Mouse (Mus musculus): ENCODE measurements around the gene Vcl.

DNA sequence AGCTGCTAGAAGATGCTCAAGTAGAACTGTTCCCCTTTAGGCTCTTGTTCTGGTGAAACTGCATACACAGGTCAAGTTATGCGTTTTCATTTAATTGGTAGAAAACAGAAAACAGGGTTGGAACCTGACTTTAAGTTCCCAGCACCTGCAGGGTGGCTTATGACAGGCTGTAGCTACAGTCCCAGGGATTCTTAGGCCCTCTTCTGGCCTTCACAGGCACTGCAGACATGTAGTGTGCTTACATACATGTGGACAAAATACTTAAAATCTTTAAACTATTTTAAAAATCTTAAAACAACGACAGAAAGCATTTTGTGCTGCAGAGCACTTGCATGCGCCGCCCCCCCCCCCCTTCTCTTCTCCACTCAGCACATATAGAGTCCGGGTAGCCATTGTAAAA lies 140.4 kb downstream of the Vcl start:
- TF ChIP-seq GATA1 (IDR thresholded peaks at IDR 0.05; ENCODE audit: borderline replicate concordance, low read length), result no peak
- TF ChIP-seq FLI1 (IDR thresholded peaks at IDR 0.05; ENCODE audit: low read length), result no peak
